14 mouse cellular contexts compared by ENCODE assay signal in the genomic region with DNA sequence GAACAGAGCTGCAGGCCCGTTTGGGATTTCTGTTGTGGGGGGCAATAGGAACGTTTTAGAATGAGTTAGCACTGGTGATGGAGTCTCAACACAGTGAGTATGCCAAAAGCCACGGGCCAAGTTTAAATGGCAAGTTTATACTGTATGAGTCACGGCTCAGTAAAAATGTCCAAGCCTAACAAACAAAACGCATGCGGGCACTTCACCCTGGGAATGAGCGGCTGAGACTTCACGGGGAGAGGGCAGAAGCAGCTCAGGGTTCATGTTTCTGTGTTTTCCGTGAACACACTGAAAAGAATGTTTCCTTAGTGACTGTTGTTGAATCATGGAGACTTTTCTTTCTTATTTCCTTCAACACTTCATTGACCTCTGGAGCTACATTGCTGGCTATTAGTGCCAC. TPM values are rescaled to one million over a fixed set of nuclear protein-coding genes. Genes with fewer than 3 reads are reported as not detected.
A peak's percentile ranks its signal among the peaks of the same experiment; 100 is the strongest.
DNase-seq lines count a peak whose midpoint lies in the region.
"Had no signal": no experiment of that assay in that cellular context is flagged by ENCODE, and none has a peak within 500 bp of the region (broad histone marks: within the 10 kb centered on the region; RNA-seq: fewer than 3 reads in every experiment).

No protein-coding gene starts in this region.

- DNase-seq in heart, adult 11 months: peak; percentile 53
- DNase-seq in heart, postnatal 4 days: no peak
- peak; percentile 68 for DNase-seq in 3134 (ENCODE audit: extremely low read depth, insufficient read length, low spot score)
- DNase-seq in Muller cell, postnatal 12 days (ENCODE audit: inconsistent ontology term): peak; percentile 56
- DNase-seq in lung, postnatal 25 days (ENCODE audit: low spot score): peak; percentile 45
- no peak for DNase-seq in neural tube, embryonic 10.5 days (ENCODE audit: extremely low spot score, low spot score)
- no peak for DNase-seq in layer of hippocampus, adult 11-12 months (ENCODE audit: low spot score)
- DNase-seq: cerebellum, adult 9-10 months; gastrocnemius, postnatal 25 days; kidney, adult 2 months; liver, postnatal 0 days; midbrain, embryonic 14.5 days; spleen, adult 18-20 months had no signal

RNA-seq across cellular contexts. Expression of a gene that starts 32.7 kb away (rescaled TPM):
- not detected for total RNA-seq in heart, postnatal 4 days (2021)
- total RNA-seq: common myeloid progenitor, adult 5-6 weeks; gastrocnemius, postnatal 25 days had no signal

Comparison
In these comparisons a context has a peak if more than half of its experiments do, and no peak if none do; other contexts are left out.
1. DNase-seq: peak in heart, adult 11 months (single experiment), 3134 (single experiment), Muller cell, postnatal 12 days (single experiment) and lung, postnatal 25 days (single experiment); none in heart, postnatal 4 days (single experiment), neural tube, embryonic 10.5 days (single experiment) and layer of hippocampus, adult 11-12 months (single experiment).